Mouse (Mus musculus) hindbrain, embryonic 10.5 days (tissue): Measurements from ENCODE around the gene AC124108.1. TPM values are rescaled to one million over a fixed set of nuclear protein-coding genes. Genes with fewer than 3 reads are reported as not detected.
A peak's percentile ranks its signal among the peaks of the same experiment; 100 is the strongest.

Experiments
- DNase-seq: peaks from one replicate; pipeline ENCODE4 v3.0.0-alpha.2; 2017; ENCODE audit warnings: low spot score
- H3K27ac ChIP-seq: fragments of 300-500 bp; sonication (generic); 2 replicates; pipeline ENCODE4 v1.5.1; 2016; ENCODE audit warnings: mild to moderate bottlenecking, moderate library complexity
- H3K27me3 ChIP-seq: fragments of 300-500 bp; sonication (generic); 2 replicates; pipeline ENCODE4 v1.6.1; 2016; ENCODE audit warnings: mild to moderate bottlenecking; ENCODE audit not compliant: poor library complexity, insufficient read depth, severe bottlenecking
- H3K36me3 ChIP-seq: fragments of 300-500 bp; sonication (generic); 2 replicates; pipeline ENCODE4 v1.6.1; 2016; ENCODE audit warnings: mild to moderate bottlenecking, moderate library complexity
- H3K4me1 ChIP-seq: fragments of 300-500 bp; sonication (generic); replicated peaks from 2 replicates; pipeline ENCODE4 v1.6.1; 2016; ENCODE audit warnings: mild to moderate bottlenecking
- H3K4me3 ChIP-seq: fragments of 300-500 bp; sonication (generic); 2 replicates; pipeline ENCODE4 v1.5.1; 2016; ENCODE audit warnings: mild to moderate bottlenecking, moderate library complexity
- H3K9me3 ChIP-seq: fragments of 300-500 bp; sonication (generic); 2 replicates; pipeline ENCODE4 v1.6.1; 2016; ENCODE audit warnings: mild to moderate bottlenecking, moderate library complexity
- WGBS: fragments of 180-500 bp; shearing (Covaris S2); methylation state at CpG from one replicate; pipeline ENCODE4 v1.1.7; 2016; 5-methylcytosine and 5-hydroxymethylcytosine counted together
- polyA plus RNA-seq: library from polyadenylated mRNA; unstranded; fragments of >200 nt; fragmentation: Nextera tagmentation; extraction: Ambion mirVana; gene quantifications from 2 replicates; pipeline ENCODE4 v1.2.1, GENCODE M21; 2016

AC124108.1 gene
- 1.6 and 2.8 TPM in 2 replicates for polyA plus RNA-seq

DNA sequence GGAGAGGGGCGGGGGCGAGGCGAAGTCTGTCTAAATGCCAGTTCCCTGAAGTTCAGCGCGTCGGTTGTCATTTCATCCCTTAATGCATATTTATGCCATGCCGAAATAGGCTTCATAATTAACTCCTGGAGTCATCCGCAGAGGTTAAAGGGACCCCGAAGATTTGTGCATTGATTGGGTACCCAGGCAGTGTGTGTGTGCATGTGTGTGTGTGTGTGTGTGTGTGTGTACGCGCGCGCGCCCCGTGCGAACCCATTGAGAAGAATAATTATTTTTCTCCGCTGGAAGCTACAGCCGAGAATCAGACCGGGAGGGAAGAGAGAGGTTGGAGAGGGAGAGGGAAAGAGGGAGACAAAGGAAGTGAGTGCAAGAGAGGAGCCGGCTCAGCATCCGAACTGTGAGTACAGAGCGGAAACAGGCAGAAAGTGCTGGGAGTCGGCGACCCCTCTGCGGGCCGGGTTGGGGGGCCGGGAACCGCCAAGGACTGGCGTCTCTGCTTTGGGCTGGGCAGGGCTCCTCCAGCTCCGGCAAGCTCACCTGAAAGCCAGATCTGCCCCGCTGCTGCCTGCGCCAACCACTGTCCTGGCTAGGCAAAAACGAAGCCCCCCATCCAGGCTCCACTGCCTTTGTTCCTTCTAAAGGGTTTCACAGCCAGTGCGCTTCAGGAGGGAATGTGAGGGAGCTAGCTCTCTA, at the start of gene AC124108.1, which contains the start of gene Lemd1:
Gene AC124108.1, plus strand, starts transcription at position 365 of the 693 bp plus-strand sequence.
Gene Lemd1, plus strand, starts transcription at position 339 of the 693 bp plus-strand sequence.
- peaks cover 73% of the 10 kb centered on the region for H3K27me3 ChIP-seq

DNA sequence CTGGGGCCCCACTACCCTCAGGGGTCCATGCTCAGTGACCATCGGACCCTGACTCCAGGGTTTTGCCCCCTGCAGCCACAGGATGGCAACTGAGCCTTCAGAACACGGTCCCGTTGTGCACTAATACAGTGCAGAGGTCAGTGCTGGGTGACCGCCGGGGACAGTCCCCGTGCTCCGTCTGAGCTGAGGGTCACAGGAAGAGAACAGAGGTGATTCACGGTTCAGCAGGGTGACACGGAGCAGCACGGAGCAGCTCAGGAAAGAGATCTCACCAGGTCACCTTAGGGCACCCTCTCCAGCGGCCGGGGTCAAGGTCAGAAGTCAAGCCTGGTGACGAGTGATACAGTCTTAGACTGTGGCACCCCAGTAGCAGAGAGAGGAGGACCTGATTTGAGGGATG, 49.5 kb upstream of the AC124108.1 start:
- Histone ChIP-seq H3K36me3 (no peaks in the 10 kb centered on the region), H3K4me1 (peaks cover 63% of the 10 kb centered on the region), H3K4me3 (no peak overlapping the region), H3K27me3 (peaks cover 45% of the 10 kb centered on the region), H3K27ac (no peak overlapping the region), H3K9me3 (no peaks in the 10 kb centered on the region)
- DNase-seq = no peak
- WGBS = 42% methylated on average over 13 of the region's 13 CpGs

More for the DNA sequence above, at the start of gene AC124108.1, which contains the start of gene Lemd1:
- no peaks in the 10 kb centered on the region for H3K9me3 ChIP-seq
- under 1% methylated on average over 34 of the region's 34 CpGs for WGBS
- H3K36me3 ChIP-seq = 0 out of 2 replicates have a peak, but pooled peaks cover 6% of the 10 kb centered on the region
- peaks cover 94% of the 10 kb centered on the region for H3K4me1 ChIP-seq
- peak within 1 kb of the TSS; percentile 91 for H3K4me3 ChIP-seq
- H3K27ac ChIP-seq = peak within 1 kb of the TSS; percentile 100
- peak; percentile 62 for DNase-seq

DNA sequence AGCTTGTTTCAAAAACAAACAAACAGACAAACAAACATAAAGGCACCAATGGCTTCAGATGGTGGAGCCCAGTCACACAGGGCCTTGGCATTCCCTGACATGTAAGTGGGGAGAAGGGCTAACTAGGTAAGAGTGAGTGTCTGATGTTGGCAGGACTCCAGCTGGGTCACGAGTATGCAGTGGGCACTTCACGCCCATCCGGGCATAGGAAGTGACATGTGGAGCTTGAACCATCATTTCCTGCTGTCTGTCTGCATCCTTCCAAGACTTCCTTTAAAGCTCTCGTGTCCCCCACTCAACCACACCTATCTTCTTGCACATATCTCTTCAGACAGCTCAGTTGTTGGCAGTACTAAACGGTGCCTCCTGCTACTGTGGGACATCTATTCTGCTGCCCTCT, 48.2 kb upstream of the AC124108.1 start:
- Histone ChIP-seq H3K9me3 (no peaks in the 10 kb centered on the region), H3K4me1 (peaks cover 59% of the 10 kb centered on the region), H3K36me3 (no peaks in the 10 kb centered on the region), H3K27ac (no peak overlapping the region), H3K27me3 (peaks cover 32% of the 10 kb centered on the region), H3K4me3 (no peak overlapping the region)
- WGBS = 78% methylated on average over 5 of the region's 5 CpGs
- no peak for DNase-seq

DNA sequence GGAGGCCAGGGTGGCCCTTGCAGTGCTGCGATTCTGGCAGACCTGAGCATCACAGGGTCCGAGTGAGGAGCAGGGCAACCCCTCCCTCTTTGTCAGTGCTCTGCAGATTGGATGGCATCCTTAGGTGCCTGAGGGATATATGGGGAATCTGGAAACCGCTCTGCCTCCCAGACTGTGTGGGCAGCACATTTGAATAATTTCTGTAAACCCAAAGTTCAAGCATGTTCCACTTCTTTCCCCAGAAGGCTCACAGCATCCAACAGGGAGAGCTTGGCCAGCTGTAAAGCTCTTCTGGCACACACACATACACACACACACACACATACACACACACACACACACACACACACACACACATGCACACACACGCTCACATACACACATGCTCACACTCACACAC, 47.5 kb upstream of the AC124108.1 start:
- Histone ChIP-seq H3K36me3 (no peaks in the 10 kb centered on the region), H3K27ac (no peak overlapping the region), H3K4me3 (no peak overlapping the region), H3K27me3 (peaks cover 26% of the 10 kb centered on the region), H3K4me1 (peaks cover 52% of the 10 kb centered on the region), H3K9me3 (no peaks in the 10 kb centered on the region)
- DNase-seq = no peak
- WGBS = 67% methylated on average over 4 of the region's 4 CpGs

DNA sequence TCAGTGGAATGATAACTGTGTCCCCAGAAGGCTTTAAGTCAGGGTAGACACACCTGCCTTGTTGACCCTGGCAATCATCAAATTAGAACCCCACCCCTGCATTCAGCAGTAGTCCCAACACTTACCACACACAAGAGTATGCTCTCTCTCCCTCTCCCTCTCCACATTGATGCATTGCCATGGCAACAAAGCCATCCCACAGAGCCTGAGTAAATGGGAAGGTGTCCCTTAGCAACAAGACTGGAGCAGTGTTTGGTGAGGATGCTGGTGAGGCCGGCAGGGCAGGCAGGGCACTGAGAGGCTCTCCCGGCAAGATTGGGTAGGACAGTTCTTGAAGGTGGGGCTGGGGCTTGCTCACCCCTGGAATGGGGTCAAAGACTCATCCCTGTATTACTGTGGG, 47.0 kb upstream of the AC124108.1 start:
- Histone ChIP-seq H3K36me3 (no peaks in the 10 kb centered on the region), H3K27me3 (peaks cover 21% of the 10 kb centered on the region), H3K4me1 (peaks cover 48% of the 10 kb centered on the region), H3K27ac (no peak overlapping the region), H3K4me3 (no peak overlapping the region), H3K9me3 (no peaks in the 10 kb centered on the region)
- WGBS = 25% methylated on average over 2 of the region's 2 CpGs
- peak; percentile 30 for DNase-seq

DNA sequence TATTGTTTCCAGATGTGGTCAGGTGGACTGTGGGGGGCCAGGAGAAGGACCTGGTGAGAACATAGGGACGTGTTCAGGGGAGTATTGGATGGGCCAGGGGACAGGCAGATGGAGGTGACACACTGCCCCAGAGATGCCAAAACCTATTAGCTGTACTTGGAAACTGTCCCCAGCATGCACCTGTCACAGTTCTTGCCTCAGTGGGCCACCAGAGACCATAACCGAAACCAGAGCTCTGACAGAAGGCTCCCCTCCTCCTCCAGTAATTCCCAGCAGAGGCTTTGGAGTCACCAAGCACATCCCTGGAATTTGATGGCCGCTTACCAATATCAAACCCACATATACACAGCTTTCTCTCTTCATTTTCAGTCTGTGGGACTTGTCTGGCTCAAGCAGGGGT, 46.4 kb upstream of the AC124108.1 start:
- WGBS = 81% methylated on average over 3 of the region's 3 CpGs
- DNase-seq = no peak
- no peaks in the 10 kb centered on the region for H3K36me3 ChIP-seq
- H3K27ac ChIP-seq = no peak overlapping the region
- H3K4me3 ChIP-seq = no peak overlapping the region
- H3K4me1 ChIP-seq = peaks cover 43% of the 10 kb centered on the region
- no peaks in the 10 kb centered on the region for H3K9me3 ChIP-seq
- peaks cover 14% of the 10 kb centered on the region for H3K27me3 ChIP-seq

DNA sequence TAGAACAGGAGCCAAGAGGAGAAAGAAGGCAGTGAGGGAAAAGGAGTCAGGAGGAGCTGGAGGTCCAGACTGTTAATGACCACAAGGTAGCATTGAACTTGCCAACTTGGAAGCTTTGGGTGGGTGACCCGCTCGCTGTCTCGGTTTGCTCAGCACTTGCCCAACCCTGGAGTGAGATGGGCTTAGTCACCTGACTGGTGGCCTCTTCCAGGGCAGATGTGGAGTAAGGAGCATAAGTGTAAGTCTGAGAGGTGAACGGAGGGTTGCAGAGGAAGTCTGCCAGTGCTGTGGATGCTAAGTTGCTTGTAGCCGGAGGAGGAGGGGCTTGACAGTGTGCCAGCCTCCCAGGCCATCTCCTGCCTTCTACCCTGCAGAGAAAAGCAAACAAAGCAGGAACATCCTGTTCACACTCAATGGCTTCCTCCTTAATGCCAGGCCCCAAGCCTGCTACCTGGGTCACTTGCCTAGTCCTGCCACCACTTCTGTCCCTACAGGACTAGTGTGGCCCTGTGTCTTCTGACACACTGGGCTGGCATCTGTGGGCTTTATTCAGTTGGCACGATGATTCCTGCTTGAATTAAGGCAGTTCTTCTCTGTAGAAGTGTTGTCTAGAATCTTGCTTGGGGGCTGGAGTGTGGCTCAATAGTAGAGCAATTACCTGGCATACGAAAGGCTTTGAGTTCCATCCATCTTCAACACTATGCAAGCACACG, 45.1 kb upstream of the AC124108.1 start:
- no peaks in the 10 kb centered on the region for H3K9me3 ChIP-seq
- H3K4me3 ChIP-seq = no peak overlapping the region
- H3K36me3 ChIP-seq = no peaks in the 10 kb centered on the region
- H3K27me3 ChIP-seq = peaks cover 14% of the 10 kb centered on the region; the same call in 1 of the 2 replicates
- peaks cover 39% of the 10 kb centered on the region for H3K4me1 ChIP-seq
- WGBS = 89% methylated on average over 8 of the region's 8 CpGs
- no peak for DNase-seq
- H3K27ac ChIP-seq = no peak overlapping the region

DNA sequence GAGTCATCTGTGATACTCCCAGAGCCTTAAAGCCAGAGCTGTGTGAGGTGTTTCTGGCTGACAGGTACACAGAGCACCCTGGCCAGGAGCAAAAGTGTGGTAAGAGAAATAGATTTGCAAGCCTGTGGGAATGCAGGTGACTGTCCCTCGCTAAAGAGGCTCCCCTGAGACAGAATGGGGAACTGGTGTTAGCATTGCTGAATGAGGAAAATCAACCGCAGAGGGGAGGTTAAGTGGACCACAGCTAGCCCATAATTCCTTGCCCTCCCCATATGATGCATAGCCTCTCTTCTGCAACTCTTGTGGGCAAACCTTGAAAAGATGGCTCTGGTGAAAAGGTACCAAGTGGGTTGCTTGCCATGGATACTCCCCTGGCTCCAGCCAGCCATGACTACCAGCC, 41.8 kb upstream of the AC124108.1 start:
- Histone ChIP-seq H3K4me1 (peaks cover 22% of the 10 kb centered on the region), H3K9me3 (no peaks in the 10 kb centered on the region), H3K27ac (no peak overlapping the region), H3K27me3 (peaks cover 16% of the 10 kb centered on the region), H3K4me3 (no peak overlapping the region), H3K36me3 (no peaks in the 10 kb centered on the region)
- WGBS = 68% methylated on average over 2 of the region's 2 CpGs
- no peak for DNase-seq

DNA sequence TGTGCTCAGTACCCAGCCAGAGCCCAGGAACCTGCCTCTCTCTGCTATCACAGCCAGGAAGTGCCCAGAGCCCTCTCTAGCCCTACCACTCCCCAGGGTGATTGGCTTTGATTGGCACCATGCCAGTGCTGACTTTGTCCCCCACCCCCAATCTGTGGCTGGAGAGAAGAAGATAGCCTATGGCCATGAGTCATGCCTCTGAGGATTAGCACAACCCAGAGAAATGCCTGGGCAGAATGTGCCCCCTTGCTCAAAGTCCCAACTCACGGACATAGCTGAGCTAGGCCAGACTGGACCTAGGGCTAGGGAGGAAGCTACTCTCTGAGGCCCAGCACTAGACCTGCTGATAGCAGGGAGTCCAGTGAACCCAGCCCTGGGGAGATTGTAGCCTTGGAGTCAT, 41.1 kb upstream of the AC124108.1 start:
- H3K4me3 ChIP-seq = no peak overlapping the region
- 36% methylated on average over 1 of the region's 1 CpGs for WGBS

DNA sequence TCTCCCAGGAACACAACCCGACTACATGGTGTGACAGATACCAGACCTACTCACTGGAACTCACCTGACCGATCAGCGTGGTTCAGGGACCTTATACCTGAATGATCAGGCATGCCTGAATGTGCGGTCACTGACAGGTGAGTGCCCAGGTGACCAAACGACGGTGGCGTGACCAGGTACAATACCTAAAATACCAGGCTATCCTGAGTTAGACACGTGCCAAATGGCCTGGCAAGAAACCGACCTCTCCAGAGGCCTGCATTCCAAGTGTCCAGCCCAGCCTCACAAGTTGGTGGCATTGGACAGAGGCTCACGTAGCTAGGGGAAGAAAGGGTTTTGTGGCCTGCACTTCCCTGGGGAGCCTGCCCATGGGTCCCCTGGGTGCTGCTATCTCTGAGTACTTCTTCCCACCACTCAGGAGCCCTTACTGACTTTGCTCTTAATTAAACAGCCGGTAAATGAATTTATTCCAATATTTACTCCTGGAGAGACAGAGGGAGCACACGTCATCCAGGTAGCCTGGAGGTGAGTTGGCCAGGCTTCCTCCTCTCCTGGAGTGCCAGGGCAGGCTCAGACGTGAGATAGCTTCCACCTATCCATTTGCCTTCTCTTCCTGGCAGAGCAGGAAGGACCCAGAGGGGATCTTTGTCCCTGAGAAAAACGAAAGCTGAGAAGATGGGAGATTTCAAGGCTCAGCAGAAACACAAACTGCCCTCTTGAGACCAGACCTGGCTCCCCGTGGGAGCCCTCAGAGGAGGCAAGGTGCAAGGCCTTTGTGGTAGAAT, 40.2 kb upstream of the AC124108.1 start:
- DNase-seq = no peak
- 76% methylated on average over 15 of the region's 15 CpGs for WGBS
- Histone ChIP-seq H3K4me3 (no peak overlapping the region), H3K4me1 (peaks cover 23% of the 10 kb centered on the region), H3K27me3 (peaks cover 16% of the 10 kb centered on the region), H3K9me3 (no peaks in the 10 kb centered on the region), H3K27ac (no peak overlapping the region), H3K36me3 (no peaks in the 10 kb centered on the region)

More for the DNA sequence above, 41.1 kb upstream of the AC124108.1 start:
- no peaks in the 10 kb centered on the region for H3K36me3 ChIP-seq
- H3K9me3 ChIP-seq = no peaks in the 10 kb centered on the region
- H3K4me1 ChIP-seq = peaks cover 19% of the 10 kb centered on the region
- H3K27me3 ChIP-seq = peaks cover 16% of the 10 kb centered on the region
- no peak overlapping the region for H3K27ac ChIP-seq
- DNase-seq = no peak

DNA sequence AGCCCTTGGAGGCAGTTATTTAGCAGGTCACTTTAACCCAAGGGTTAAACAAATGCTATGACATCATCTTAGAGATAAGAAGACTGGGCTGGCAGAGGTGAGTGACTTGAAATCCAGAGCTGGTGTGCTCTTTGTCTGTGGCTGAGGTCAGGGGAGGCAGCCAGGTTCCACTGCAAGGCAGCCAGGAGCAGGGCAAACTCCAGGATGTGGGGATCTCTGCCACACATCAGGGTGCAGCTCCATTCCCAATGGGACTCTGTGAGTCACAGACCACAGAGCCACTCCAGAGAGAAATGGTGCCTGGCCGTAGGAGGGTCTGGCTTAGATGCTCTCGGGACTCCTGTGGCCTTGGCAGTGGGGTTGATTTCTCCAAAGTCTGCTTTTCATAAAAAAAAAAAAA, 39.3 kb upstream of the AC124108.1 start:
- H3K27me3 ChIP-seq = peaks cover 16% of the 10 kb centered on the region
- no peak overlapping the region for H3K27ac ChIP-seq
- H3K4me1 ChIP-seq = peaks cover 23% of the 10 kb centered on the region
- 71% methylated on average over 2 of the region's 2 CpGs for WGBS
- no peaks in the 10 kb centered on the region for H3K36me3 ChIP-seq
- no peak overlapping the region for H3K4me3 ChIP-seq
- H3K9me3 ChIP-seq = no peaks in the 10 kb centered on the region
- DNase-seq = no peak

DNA sequence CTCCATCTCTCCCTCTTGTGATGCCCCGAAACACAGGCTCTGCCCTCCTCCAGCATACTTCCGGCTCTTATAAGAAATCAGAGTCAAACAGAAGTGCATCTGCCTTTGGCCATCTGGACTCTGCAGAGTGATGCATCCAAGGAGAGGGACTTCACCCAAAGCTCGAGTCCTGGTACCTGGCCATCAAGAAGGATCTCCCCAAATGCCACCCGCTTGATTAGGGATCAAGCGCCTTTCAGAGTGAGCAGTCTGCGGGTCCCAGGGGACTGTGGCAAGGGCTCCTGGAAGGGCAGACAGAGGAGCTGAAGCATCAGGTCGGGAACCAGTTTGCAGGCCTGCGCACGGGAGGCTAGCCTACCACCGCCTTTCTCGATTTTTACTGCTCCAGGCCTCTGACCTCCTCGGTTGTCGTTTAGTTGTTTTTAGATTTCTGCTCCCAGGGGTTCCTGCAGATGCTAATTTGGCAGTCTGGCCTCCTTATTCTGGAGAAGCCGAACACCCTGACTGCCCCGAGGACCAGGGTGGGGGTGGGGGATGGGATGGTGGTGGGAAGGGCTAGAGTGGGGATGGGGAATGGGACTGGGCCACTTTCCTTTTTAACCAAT, 38.1 kb upstream of the AC124108.1 start:
- Histone ChIP-seq H3K27me3 (peaks cover 24% of the 10 kb centered on the region), H3K36me3 (no peaks in the 10 kb centered on the region), H3K27ac (no peak overlapping the region), H3K4me3 (no peak overlapping the region), H3K4me1 (peaks cover 32% of the 10 kb centered on the region), H3K9me3 (no peaks in the 10 kb centered on the region)
- 25% methylated on average over 15 of the region's 15 CpGs for WGBS
- DNase-seq = no peak
